Mouse (Mus musculus) retina, adult 2 months (tissue): ENCODE measurements around the gene 4930516K23Rik.

ENCODE experiments used
- DNase-seq: peaks from one replicate; pipeline ENCODE4 v3.0.0-alpha.2; 2012; ENCODE audit warnings: low read depth, low spot score

Gene 4930516K23Rik

DNA sequence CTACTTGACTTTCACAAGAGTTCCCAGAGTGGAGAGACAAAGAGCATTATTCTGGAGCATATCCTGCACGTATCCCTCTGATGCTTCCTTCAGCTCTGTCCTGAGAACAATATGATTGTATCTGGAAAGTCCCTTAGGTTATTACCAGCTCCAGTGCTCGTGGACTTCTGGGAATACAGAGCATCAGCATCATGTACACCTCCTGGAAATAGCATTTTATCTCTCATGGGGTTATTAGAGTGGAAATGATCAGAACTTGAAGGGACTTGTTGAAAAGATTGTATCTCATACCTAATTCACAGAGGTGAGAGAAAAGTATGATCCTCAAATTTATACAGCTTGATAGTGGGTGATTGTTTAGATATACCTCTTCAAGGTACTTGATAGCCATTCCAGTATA lies at the start of gene 4930516K23Rik:
4930516K23Rik (minus strand) TSS at position 101 of the 400 bp plus-strand sequence.
- DNase-seq, result no peak

DNA sequence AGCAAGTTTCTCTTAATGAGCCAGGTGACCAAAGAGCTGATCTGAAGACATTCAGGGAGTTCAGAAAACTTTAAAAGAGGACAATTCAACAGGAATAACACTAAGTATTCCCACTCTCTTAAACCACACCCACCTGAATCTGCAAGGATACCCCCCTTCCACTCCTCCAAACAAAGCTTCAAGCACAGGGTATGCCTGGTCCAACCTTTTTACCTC lies 43.4 kb upstream of the 4930516K23Rik start, which contains the start of gene Olfr646:
Olfr646 (plus strand) TSS at position 117 of the 216 bp plus-strand sequence.
- DNase-seq, result no peak

GRCm38 (mm10) chr7:104103913-104104756 lies 42.9 kb upstream of the 4930516K23Rik start:
- DNase-seq, result no peak

DNA sequence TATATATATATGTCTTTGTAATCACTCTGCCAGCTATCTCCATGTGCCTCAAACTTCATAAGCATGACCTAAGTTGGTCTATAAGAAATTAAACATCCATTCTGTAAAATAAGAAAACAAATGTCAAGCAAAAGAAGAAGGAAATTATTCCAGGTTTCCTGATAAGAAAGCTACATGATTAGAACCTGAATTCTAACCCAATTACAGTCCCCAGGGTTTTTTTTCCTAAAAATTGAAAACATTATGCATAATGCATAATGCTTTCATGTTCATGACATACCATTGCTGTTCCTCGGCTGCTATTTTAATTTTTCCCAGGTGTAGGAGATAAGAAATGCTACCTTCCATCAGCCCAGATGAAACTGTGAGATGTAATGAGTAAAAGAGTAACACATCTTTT lies 24.1 kb upstream of the 4930516K23Rik start, which contains the start of gene Olfr645:
Olfr645 (minus strand) TSS at position 101 of the 400 bp plus-strand sequence.
- DNase-seq, result no peak

DNA sequence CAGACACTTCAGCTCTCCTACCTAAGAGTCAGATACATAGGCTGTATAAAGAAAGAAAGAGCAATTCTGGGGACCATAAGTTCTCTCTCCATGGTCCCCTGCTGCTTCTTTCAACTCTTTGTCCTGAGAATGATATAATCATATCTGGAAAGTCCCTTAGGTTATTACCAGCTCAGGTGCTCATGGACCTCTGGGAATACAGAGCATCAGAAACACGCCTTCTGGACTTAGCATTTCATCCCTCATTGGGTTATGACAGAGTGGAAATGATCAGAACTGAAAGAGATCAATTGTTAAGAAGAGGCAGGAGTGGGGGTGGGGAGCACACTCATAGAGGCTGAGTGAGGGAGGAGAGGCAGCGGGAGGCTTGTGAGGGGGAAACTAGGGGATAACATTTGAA lies 10.5 kb upstream of the 4930516K23Rik start, which contains the start of gene Olfr644:
Olfr644 (minus strand) TSS at position 101 of the 400 bp plus-strand sequence.
- DNase-seq, result no peak

- no peak for DNase-seq
Observed at GRCm38 (mm10) chr7:104059215-104059614, 2.0 kb downstream of the 4930516K23Rik start.

- no peak for DNase-seq
Observed at GRCm38 (mm10) chr7:104052566-104052965, 8.7 kb downstream of the 4930516K23Rik start, which contains the start of gene Olfr642. Gene Olfr642, minus strand, starts transcription at chr7:104052666.

DNA sequence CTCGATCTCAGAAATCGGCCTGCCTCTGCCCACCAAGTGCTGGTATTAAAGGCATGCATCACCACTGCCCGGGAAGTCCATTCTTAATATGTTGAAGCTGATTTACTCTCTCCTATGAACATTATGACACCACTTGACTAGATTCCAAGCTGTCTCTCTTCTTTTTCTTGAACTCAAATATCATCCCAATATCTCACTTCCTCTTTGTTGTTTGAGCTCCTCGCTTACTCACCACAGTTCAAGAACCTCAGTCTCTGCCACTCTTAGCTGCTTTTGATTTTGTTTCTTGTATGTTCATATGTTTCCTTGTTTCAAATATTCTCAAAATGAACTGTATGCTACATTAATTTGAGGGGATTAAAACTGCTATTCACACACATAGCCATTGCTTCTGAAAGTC lies 10.5 kb downstream of the 4930516K23Rik start:
- no peak for DNase-seq

- no peak for DNase-seq
Observed at GRCm38 (mm10) chr7:104035145-104035544, 26.1 kb downstream of the 4930516K23Rik start, which contains the start of gene Olfr641. Gene Olfr641, plus strand, starts transcription at chr7:104035445.

GRCm38 (mm10) chr7:104026978-104027377 lies 34.3 kb downstream of the 4930516K23Rik start:
- no peak for DNase-seq

DNA sequence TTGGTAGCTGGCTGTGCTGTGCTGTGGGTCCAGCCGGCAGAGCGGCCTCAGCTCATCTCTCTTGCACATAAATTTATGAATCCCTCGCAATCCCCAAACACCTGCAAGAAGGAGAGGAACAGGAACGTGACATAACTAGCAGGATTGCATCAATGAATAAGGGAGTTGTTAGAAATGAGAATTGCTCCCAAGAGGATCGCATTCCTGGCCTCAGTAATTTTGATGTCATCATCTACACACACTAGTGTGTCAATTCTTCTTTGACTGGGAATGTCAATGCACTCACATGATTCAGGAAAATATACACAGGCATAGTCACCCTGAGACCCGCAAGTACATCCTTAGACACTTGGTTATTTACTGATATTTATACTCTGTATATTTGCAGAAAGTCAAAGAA lies 35.8 kb downstream of the 4930516K23Rik start, which contains the start of gene Olfr640:
Olfr640 (minus strand) TSS at position 101 of the 400 bp plus-strand sequence.
- no peak for DNase-seq

DNA sequence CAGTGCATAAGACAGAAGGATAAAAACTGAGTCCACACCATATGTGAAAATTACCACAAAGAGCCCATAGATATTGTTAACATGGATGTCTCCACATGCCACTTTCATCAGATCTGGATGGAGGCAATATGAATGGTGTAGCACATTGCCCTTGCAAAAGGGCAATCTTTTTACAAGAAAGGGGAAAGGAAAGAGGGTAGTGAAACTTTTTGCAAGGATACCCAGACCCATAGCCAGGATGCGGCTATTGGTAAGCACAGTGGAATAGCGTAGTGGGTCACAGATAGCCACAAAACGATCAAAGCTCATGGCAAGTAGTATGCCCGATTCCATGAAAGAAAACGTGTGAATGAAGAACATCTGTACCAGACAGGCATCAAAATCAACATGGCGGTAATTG lies 39.6 kb downstream of the 4930516K23Rik start:
- no peak for DNase-seq

- DNase-seq, result no peak
Observed at GRCm38 (mm10) chr7:104018953-104019352, 42.3 kb downstream of the 4930516K23Rik start.

DNA sequence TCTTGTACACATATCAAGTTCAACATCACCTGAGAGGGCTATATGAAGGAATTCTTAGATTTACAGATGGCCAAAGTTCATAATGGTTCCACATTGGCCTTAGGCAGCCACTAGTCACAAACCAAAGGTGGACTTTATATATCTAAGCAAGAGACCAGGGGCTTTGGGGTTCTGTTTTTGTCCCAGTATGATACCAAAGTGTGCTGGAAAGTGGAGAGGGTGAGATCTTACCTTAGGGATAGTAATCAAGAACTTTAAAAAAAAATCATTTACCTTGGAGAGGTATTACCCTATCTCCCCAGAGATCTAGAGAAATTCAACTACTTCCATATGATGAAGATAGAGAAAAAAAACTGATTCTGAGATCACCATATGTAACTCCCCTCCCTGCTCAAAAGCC lies 44.0 kb downstream of the 4930516K23Rik start, which contains the start of gene Olfr639:
Olfr639 (minus strand) TSS at position 101 of the 400 bp plus-strand sequence.
- DNase-seq, result no peak
